Mouse (Mus musculus) midbrain, postnatal 0 days (tissue): ENCODE measurements around the gene AC161166.1. TPM values are rescaled to one million over a fixed set of nuclear protein-coding genes. Genes with fewer than 3 reads are reported as not detected.
A peak's percentile ranks its signal among the peaks of the same experiment; 100 is the strongest.

Source experiments
- ATAC-seq: fragments of 200-750 bp; cut with Nextera tagmentation; 2 replicates; pipeline ENCODE4 v1.8.0; 2017; ENCODE audit warnings: moderate number of reproducible peaks, mild to moderate bottlenecking, moderate TSS enrichment, moderate library complexity; ENCODE audit not compliant: low FRiP score
- DNase-seq: peaks from one replicate; pipeline ENCODE4 v3.0.0-alpha.2; 2015; ENCODE audit warnings: low spot score
- H3K27ac ChIP-seq: fragments of 300-500 bp; sonication (generic); 2 replicates; pipeline ENCODE4 v1.5.1; 2014; ENCODE audit warnings: low read depth, mild to moderate bottlenecking, low read length, mixed read lengths
- H3K27me3 ChIP-seq: fragments of 300-500 bp; sonication (generic); 2 replicates; pipeline ENCODE4 v1.6.1; 2014; ENCODE audit warnings: low read length, control low read depth, mixed read lengths; ENCODE audit not compliant: insufficient read depth
- H3K36me3 ChIP-seq: fragments of 300-500 bp; sonication (generic); 2 replicates; pipeline ENCODE4 v1.6.1; 2014; ENCODE audit warnings: low read length, control low read depth, mixed read lengths; ENCODE audit not compliant: insufficient read depth
- H3K4me1 ChIP-seq: fragments of 300-500 bp; sonication (generic); 2 replicates; pipeline ENCODE4 v1.6.1; 2014; ENCODE audit warnings: mild to moderate bottlenecking, control low read depth, antibody characterized with exemption, low read length, mixed read lengths; ENCODE audit not compliant: insufficient read depth
- H3K4me2 ChIP-seq: fragments of 300-500 bp; sonication (generic); 2 replicates; pipeline ENCODE4 v1.6.1; 2014; ENCODE audit warnings: low read depth, mild to moderate bottlenecking, low read length, mixed read lengths; ENCODE audit not compliant: poor library complexity, severe bottlenecking
- H3K4me3 ChIP-seq: fragments of 300-500 bp; sonication (generic); 2 replicates; pipeline ENCODE4 v1.5.1; 2014; ENCODE audit warnings: low read depth, mild to moderate bottlenecking, low read length, moderate library complexity
- H3K9ac ChIP-seq: fragments of 300-500 bp; sonication (generic); replicated peaks from 2 replicates; pipeline ENCODE4 v1.6.1; 2014; ENCODE audit warnings: mild to moderate bottlenecking, low read length, moderate library complexity, mixed read lengths; ENCODE audit not compliant: poor library complexity, severe bottlenecking
- H3K9me3 ChIP-seq: fragments of 300-500 bp; sonication (generic); 2 replicates; pipeline ENCODE4 v1.6.1; 2016; ENCODE audit warnings: low read length, control low read depth
- CTCF ChIP-seq: IDR thresholded peaks from 2 replicates; pipeline ENCODE4 v1.5.1; 2016; ENCODE audit warnings: antibody characterized with exemption, mild to moderate bottlenecking
- WGBS: fragments of 180-500 bp; shearing (Covaris S2); extraction: QIAGEN DNeasy Blood & Tissue Kit; methylation state at CpG from one replicate; pipeline ENCODE4 v1.1.7; 2014; 5-methylcytosine and 5-hydroxymethylcytosine counted together
- polyA plus RNA-seq: library from polyadenylated mRNA; unstranded; fragments of >200 nt; fragmentation: Nextera tagmentation; extraction: Ambion mirVana; gene quantifications from 2 replicates; pipeline ENCODE4 v1.2.1, GENCODE M21; 2015
- total RNA-seq: library from RNA; depleted of rRNA; stranded (reverse); fragments of >200 nt; gene quantifications from 2 replicates; pipeline ENCODE4 v1.2.3, GENCODE M21; 2014; rRNA removed

AC161166.1 gene
- not detected in 2 replicates for total RNA-seq
- polyA plus RNA-seq: 0.47 and 0.78 TPM in 2 replicates

DNA sequence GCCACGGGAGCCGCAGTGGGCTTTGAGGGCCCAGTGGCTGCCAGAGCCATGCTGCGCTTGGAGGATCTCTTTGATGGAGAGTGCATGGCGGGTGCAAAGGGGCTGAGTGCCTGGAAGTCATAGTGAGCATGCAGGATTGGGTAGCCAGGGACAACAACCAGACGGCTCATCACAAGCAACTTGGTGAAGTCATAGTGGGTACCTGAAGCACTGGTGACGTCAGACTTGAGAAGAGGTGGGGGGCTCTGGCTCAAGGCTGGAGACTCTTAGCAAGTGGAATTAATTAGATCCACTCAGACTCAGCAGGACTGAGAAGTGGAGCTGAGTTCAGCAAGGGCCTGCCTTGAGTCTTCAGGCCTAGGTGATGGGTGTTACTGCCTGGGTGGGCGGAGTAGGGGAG, at the start of gene AC161166.1:
TSS of gene AC161166.1 (minus strand) at position 101 of the 400 bp plus-strand sequence.
- 83% methylated on average over 7 of the region's 7 CpGs for WGBS
- H3K27me3 ChIP-seq: no peaks in the 10 kb centered on the region
- H3K27ac ChIP-seq: no peak within 1 kb of the TSS
- no peak within 1 kb of the TSS for H3K4me2 ChIP-seq
- DNase-seq (no peak), ATAC-seq (no peak)
- H3K4me1 ChIP-seq: peaks cover 6% of the 10 kb centered on the region
- H3K36me3 ChIP-seq: peaks cover 38% of the 10 kb centered on the region
- H3K9me3 ChIP-seq: no peaks in the 10 kb centered on the region
- no peak within 1 kb of the TSS for H3K4me3 ChIP-seq
- TF ChIP-seq CTCF: no peak
- 0 out of 2 replicates have a peak within 1 kb of the TSS, but pooled peaks have one; percentile 8 for H3K9ac ChIP-seq

DNA sequence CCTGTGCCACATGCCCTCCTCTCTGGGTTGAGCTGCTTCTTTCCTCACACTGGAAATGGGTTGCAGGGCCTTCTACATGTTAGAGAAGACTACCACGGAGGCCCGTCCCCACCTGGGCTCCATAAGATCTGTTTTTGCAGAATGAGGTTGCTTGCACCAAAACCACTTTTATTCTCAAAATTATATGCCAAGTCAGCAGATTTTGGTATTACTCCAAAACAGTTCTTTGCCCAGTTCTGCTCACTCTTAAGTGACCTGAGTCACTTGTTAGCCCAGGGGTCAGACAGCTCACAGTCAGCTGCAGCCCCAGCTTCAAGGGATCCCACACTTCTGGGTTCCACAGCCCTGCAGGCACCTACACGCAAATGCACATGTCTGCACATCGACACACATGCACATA, 49.2 kb upstream of the AC161166.1 start:
- no peak overlapping the region for H3K4me2 ChIP-seq
- TF ChIP-seq CTCF: no peak
- H3K4me3 ChIP-seq: no peak overlapping the region
- peaks cover 22% of the 10 kb centered on the region for H3K36me3 ChIP-seq
- ATAC-seq: no peak
- no peak overlapping the region for H3K9ac ChIP-seq
- 90% methylated on average over 4 of the region's 4 CpGs for WGBS
- H3K9me3 ChIP-seq: no peaks in the 10 kb centered on the region
- H3K4me1 ChIP-seq: no peaks in the 10 kb centered on the region
- no peaks in the 10 kb centered on the region for H3K27me3 ChIP-seq
- DNase-seq: no peak
- H3K27ac ChIP-seq: no peak overlapping the region

DNA sequence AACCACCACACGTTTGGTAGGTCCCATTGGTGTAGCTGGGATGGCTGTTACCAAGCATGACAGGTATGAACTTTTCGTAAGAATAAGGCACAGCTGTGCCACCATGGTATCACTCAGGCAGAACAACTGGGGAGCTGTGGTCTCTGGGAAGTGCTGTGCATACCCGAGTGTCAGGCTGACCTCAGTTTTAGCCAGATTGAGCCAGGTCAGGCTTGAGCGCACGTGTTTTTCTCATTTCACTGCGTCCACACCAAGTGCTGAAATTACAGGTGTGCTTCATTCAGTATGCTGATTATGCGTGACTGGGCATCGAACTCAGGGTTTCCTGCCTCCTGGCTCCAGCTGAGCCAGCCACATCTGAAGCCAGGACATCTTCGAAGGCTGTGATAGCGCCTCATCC, 43.5 kb upstream of the AC161166.1 start:
- WGBS: 91% methylated on average over 10 of the region's 10 CpGs
- Histone ChIP-seq H3K4me3 (no peak overlapping the region), H3K4me2 (no peak overlapping the region), H3K27ac (no peak overlapping the region), H3K27me3 (no peaks in the 10 kb centered on the region), H3K4me1 (no peaks in the 10 kb centered on the region), H3K9ac (no peak overlapping the region), H3K36me3 (peaks cover 9% of the 10 kb centered on the region; the same call in 1 of the 2 replicates), H3K9me3 (no peaks in the 10 kb centered on the region)
- ATAC-seq (no peak), DNase-seq (no peak)
- no peak for TF ChIP-seq CTCF

DNA sequence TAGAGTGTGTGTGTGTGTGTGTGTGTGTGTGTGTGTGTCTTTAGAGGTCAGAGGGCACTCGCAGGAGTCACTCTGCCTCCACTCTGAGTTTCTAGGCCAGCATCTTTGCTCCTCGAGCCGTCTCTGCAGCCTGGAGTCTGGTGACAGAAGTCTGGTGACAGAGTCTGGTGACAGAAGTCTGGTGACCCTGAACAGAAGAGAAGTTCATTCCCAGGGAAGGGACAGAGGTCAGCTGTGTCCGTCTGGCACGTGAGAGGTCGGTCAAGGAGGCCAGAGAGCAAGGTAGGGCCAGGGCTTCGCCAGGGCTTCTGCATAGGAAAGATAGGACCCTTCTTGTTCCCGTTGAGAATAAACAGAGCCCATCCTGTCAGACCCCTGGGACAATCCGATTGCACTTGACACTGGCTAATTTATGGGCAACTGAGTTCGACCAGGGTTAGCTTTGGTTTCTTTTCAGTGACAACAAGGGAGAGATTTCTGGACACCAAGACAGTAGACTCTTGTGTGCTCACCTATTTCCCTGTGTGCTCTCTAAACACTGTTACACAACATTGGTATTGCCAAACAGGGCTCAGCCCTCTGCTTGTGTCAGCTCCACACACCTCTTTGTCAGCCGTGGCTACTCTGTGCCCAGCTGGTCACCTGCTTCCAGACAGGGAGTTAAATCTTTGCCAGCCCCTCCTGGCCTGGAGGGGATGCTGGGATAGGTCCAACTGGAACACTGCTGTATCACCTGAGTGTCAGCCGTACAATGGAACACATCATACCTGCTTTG, 39.9 kb upstream of the AC161166.1 start:
- H3K4me2 ChIP-seq: no peak overlapping the region
- no peak for DNase-seq
- H3K9me3 ChIP-seq: no peaks in the 10 kb centered on the region
- peaks cover 4% of the 10 kb centered on the region; the same call in 1 of the 2 replicates for H3K4me1 ChIP-seq
- no peak overlapping the region for H3K9ac ChIP-seq
- peaks cover 9% of the 10 kb centered on the region; the same call in 1 of the 2 replicates for H3K36me3 ChIP-seq
- ATAC-seq: no peak
- H3K27me3 ChIP-seq: no peaks in the 10 kb centered on the region
- H3K4me3 ChIP-seq: no peak overlapping the region
- H3K27ac ChIP-seq: no peak overlapping the region
- 93% methylated on average over 12 of the region's 12 CpGs for WGBS
- TF ChIP-seq CTCF: no peak

DNA sequence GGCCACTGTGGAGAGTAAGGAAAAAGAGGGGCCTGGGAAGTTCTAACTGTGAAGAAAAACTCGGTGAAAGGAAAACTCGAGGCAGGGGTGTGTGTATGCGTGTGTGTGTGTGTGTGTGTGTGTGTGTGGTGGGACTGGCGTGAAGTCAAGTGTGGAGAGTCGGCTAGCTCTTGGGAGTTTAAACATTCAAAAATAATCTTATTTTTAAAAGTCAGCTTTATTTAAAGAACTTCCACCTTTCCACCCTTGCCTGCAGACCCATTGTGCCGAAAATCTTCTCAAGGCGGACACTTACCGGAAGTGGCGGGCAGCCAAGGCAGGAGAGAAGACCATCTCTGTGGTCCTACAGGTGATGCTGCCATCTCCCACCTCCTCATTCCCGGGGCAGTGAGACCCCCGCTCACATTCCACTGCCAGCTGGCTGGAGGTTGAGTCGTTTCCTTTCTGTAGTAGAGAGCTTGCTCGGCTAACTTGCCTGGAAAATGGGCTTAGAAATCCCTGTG, 35.3 kb upstream of the AC161166.1 start:
- Histone ChIP-seq H3K9ac (peak overlapping the region; percentile 74), H3K27me3 (no peaks in the 10 kb centered on the region), H3K27ac (0 out of 2 replicates have a peak overlapping the region, but pooled peaks have one; percentile 38), H3K9me3 (no peaks in the 10 kb centered on the region), H3K36me3 (0 out of 2 replicates have a peak, but pooled peaks cover 4% of the 10 kb centered on the region), H3K4me3 (peak overlapping the region; percentile 78), H3K4me2 (peak overlapping the region; percentile 71), H3K4me1 (peaks cover 8% of the 10 kb centered on the region; the same call in 1 of the 2 replicates)
- ATAC-seq (peak; percentile 7; the same call in 1 of the 2 replicates), DNase-seq (no peak)
- no peak for TF ChIP-seq CTCF
- WGBS: 27% methylated on average over 13 of the region's 13 CpGs
